Mouse (Mus musculus): ENCODE data around the gene Coq8b.

Coq8b gene

GRCm38 (mm10) chr7:27232781-27233281, at the start of gene Coq8b:
Gene Coq8b, plus strand, starts transcription at chr7:27233023.
- peak; percentile 96 for DNase-seq (ENCODE audit: extremely low spot score)

- DNase-seq (ENCODE audit: extremely low spot score) = peak; percentile 60
These were observed 47.9 kb upstream of the Coq8b start for GRCm38 (mm10) chr7:27184964-27185363.

- DNase-seq (ENCODE audit: extremely low spot score) = no peak
These were observed 46.8 kb upstream of the Coq8b start for GRCm38 (mm10) chr7:27185986-27186385.

GRCm38 (mm10) chr7:27189271-27189931, 43.4 kb upstream of the Coq8b start:
- no peak for DNase-seq (ENCODE audit: extremely low spot score)

GRCm38 (mm10) chr7:27192434-27192833, 40.4 kb upstream of the Coq8b start:
- no peak for DNase-seq (ENCODE audit: extremely low spot score)

GRCm38 (mm10) chr7:27193731-27194130, 39.1 kb upstream of the Coq8b start:
- DNase-seq (ENCODE audit: extremely low spot score) = no peak

- peak; percentile 92 for DNase-seq (ENCODE audit: extremely low spot score)
These were observed 36.9 kb upstream of the Coq8b start, which contains the start of the genes BC024978 and Snrpa for GRCm38 (mm10) chr7:27195681-27196611. Gene BC024978, plus strand, starts transcription at chr7:27195781. Gene Snrpa, minus strand, starts transcription at chr7:27196271.

GRCm38 (mm10) chr7:27197136-27197535, 35.7 kb upstream of the Coq8b start:
- no peak for DNase-seq (ENCODE audit: extremely low spot score)

- DNase-seq (ENCODE audit: extremely low spot score) = no peak
These were observed 35.2 kb upstream of the Coq8b start for GRCm38 (mm10) chr7:27197634-27198033.

- DNase-seq (ENCODE audit: extremely low spot score) = no peak
These were observed 34.5 kb upstream of the Coq8b start for GRCm38 (mm10) chr7:27198355-27198754.

- DNase-seq (ENCODE audit: extremely low spot score) = no peak
These were observed 34.0 kb upstream of the Coq8b start for GRCm38 (mm10) chr7:27198779-27199178.

- DNase-seq (ENCODE audit: extremely low spot score) = no peak
These were observed 28.9 kb upstream of the Coq8b start for GRCm38 (mm10) chr7:27203730-27204449.

GRCm38 (mm10) chr7:27212626-27213025, 20.2 kb upstream of the Coq8b start:
- DNase-seq (ENCODE audit: extremely low spot score) = no peak

GRCm38 (mm10) chr7:27218586-27218985, 14.2 kb upstream of the Coq8b start:
- no peak for DNase-seq (ENCODE audit: extremely low spot score)

- no peak for DNase-seq (ENCODE audit: extremely low spot score)
These were observed 12.9 kb upstream of the Coq8b start for GRCm38 (mm10) chr7:27219937-27220336.

GRCm38 (mm10) chr7:27221939-27222338, 10.9 kb upstream of the Coq8b start:
- no peak for DNase-seq (ENCODE audit: extremely low spot score)

- no peak for DNase-seq (ENCODE audit: extremely low spot score)
These were observed 10.3 kb upstream of the Coq8b start for GRCm38 (mm10) chr7:27222538-27222937.

- no peak for DNase-seq (ENCODE audit: extremely low spot score)
These were observed 7.8 kb upstream of the Coq8b start for GRCm38 (mm10) chr7:27224877-27225575.

- no peak for DNase-seq (ENCODE audit: extremely low spot score)
These were observed 5.5 kb upstream of the Coq8b start for GRCm38 (mm10) chr7:27227276-27227675.

- no peak for DNase-seq (ENCODE audit: extremely low spot score)
These were observed 5.1 kb upstream of the Coq8b start for GRCm38 (mm10) chr7:27227676-27228075.

- DNase-seq (ENCODE audit: extremely low spot score) = peak; percentile 95
These were observed 4.5 kb upstream of the Coq8b start, which contains the start of gene Itpkc for GRCm38 (mm10) chr7:27228281-27228821. Gene Itpkc, minus strand, starts transcription at chr7:27228661.

Data from embryo, embryonic 9.5 days (tissue).